Mouse (Mus musculus) cerebral cortex, adult 2 months (tissue): Measurements from ENCODE around the gene Notch4.

Experiments
- WGBS: fragments of 180-500 bp; shearing (Covaris S2); methylation state at CpG from one replicate; pipeline ENCODE4 v1.1.7; 2018; 5-methylcytosine and 5-hydroxymethylcytosine counted together

The Notch4 gene

DNA sequence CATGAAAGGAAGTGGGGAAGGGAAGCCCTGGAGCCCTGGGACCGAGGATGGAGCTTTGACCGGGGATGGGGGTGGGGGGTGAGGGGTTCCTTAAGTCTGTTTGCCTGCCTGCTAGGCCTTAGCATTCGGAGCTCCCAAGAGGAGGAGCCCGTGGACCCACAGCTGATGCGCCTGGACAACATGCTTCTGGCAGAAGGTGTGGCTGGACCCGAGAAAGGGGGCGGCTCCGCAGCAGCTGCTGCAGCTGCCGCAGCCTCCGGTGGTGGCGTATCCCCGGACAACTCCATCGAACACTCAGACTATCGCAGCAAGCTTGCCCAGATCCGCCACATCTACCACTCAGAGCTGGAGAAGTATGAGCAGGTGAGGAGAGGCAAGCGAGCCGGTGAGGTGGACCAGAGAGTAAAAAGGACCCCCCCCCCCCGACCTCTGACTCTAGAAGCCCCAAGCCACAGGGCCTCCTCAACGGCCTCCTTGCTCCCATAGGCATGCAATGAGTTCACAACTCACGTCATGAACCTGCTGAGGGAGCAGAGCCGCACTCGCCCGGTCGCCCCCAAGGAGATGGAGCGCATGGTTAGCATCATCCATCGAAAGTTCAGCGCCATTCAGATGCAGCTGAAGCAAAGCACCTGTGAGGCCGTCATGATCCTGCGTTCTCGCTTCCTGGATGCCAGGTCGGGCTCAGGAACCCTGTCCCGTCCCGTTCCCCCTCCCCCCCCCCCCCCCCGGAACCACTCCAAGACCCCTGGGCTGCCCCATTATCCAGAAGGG is 29.9 kb downstream of the Notch4 start:
- WGBS: 46% methylated on average over 34 of the region's 34 CpGs

GRCm38 (mm10) chr17:34596098-34596497 is 32.0 kb downstream of the Notch4 start:
- WGBS: 73% methylated on average over 8 of the region's 8 CpGs

DNA sequence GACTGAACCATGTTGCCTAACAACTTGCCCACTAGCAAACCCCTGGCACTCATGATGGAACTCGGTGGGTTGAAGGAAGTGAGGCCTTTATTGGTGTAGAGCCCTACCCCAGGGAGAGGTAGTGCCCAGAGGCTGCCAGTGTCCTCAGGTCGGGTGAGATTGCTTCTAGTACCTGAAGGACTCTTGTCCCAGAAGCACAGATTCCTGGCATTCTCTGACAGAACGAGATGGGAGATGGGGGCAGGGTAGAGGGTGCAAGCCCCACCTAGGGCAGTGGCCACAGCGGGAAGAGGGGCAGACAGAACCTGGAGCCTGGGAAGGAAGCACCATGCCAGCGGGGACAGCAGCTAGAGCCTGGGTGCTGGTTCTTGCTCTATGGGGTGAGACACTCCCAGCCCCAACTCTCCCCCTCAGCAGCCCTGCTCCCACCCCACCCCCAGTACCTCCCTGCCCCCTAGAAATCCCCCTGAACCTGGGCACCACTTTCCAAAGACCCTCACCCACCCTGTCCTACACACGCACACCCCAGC is 33.6 kb downstream of the Notch4 start, which contains the start of gene Ager:
TSS of gene Ager (plus strand) at position 297 of the 530 bp plus-strand sequence.
- 18% methylated on average over 6 of the region's 6 CpGs for WGBS

GRCm38 (mm10) chr17:34599891-34600290 is 35.8 kb downstream of the Notch4 start:
- 68% methylated on average over 9 of the region's 9 CpGs for WGBS

GRCm38 (mm10) chr17:34601796-34602195 is 37.7 kb downstream of the Notch4 start:
- WGBS: 84% methylated on average over 12 of the region's 12 CpGs

- WGBS: under 1% methylated on average over 30 of the region's 30 CpGs
These were observed 39.5 kb downstream of the Notch4 start, which contains the start of gene Rnf5 for GRCm38 (mm10) chr17:34603375-34604060. Gene Rnf5, minus strand, starts transcription at chr17:34603690.

- 0% methylated on average over 35 of the region's 35 CpGs for WGBS
These were observed 40.0 kb downstream of the Notch4 start, which contains the start of gene Agpat1 for GRCm38 (mm10) chr17:34604061-34604508. Gene Agpat1, plus strand, starts transcription at chr17:34604262.

GRCm38 (mm10) chr17:34604511-34605237 is 40.6 kb downstream of the Notch4 start:
- WGBS: 13% methylated on average over 24 of the region's 24 CpGs

GRCm38 (mm10) chr17:34605609-34606008 is 41.5 kb downstream of the Notch4 start:
- WGBS: under 1% methylated on average over 30 of the region's 30 CpGs

DNA sequence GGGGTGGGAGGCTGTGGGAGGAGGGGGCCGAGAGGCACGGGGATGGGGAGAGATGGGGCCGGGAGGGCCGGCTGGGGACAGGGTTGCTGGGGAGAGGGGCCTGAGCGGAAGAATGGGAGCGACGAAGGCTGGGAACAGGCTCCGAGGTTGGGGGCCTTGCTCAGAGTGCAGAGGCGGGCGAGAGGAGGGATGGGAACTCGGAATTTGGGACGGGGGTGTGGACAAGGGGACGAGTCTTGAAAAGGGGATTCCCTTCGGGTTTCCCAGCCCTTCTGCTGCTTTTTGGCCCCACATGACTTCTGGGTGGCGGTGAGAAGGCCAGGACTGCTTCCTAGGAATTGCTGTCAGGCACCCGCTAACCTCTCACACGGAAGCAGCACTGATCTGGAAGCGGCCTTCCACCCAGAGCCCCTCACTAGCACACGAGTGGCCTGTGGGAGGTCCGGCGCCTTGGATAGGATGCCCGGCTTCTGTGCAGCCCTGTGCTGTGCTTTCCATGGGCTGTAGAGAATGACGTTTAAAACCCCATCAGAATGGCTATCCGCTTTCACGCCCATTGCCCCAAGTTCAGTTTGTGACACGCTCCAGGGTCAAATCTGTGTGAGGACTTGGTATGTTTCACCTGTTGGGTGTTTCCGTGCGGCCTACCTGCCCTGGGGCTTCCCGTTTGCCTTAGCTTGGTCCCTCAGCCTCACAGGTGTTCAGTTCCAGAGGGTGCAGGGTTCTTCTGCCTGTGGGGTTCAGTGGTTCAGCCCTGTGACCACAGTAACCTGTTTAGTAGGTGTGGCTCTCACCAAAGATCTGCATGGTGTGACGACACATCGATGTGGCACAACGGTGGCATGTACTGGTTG is 42.3 kb downstream of the Notch4 start:
- WGBS: 13% methylated on average over 32 of the region's 32 CpGs

DNA sequence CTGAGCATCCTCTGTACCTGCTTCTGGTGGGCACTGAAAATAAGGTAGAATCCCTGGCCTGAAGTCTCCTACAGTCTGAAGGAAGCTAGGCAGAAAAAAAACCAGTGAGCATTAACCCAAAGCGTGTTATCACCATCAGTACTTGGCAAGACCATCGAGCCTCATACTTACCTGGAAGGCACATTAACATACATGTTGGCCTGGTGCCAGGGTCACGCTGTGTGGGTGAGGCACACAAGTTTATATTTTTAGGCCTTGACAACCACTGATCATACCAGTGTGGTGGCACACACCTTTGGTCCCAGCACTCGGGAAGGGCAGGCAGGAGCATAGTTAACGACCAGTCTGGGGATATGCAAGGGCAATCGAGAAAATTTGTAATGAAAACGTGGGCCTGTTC is 43.9 kb downstream of the Notch4 start:
- 66% methylated on average over 7 of the region's 7 CpGs for WGBS

- WGBS: 78% methylated on average over 8 of the region's 8 CpGs
These were observed 47.0 kb downstream of the Notch4 start for GRCm38 (mm10) chr17:34611050-34611449.

DNA sequence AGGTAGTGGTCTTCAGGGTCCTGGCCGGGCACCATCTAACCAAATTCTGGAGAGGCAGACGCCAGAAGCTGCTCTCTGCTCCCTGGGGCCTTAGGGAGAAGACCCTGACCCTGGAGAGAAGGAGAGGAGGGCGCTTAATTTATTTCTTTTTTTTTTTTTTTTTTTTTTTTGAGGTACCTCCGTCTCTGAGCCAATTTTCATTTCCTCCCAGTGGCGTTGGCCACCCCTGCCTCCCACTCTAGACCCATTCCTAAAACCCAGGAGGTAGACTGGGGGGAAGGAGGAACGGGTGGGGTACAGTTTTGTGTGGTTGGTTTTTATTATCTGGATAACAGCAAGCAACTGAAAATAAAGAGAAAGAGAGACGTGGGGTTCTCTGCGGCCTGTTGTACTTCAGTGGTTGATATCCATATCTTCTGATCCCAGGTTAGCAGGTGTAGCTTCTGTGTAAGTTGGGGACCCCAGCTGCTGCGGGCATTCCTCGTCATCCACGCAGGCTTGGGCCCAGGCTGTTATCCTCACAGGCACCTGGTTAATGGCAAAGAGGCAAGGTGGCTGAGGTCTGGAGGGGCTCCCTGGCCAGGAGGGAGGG is 49.1 kb downstream of the Notch4 start:
- 65% methylated on average over 11 of the region's 11 CpGs for WGBS

GRCm38 (mm10) chr17:34613830-34614229 is 49.8 kb downstream of the Notch4 start:
- 71% methylated on average over 10 of the region's 10 CpGs for WGBS

- 49% methylated on average over 6 of the region's 6 CpGs for WGBS
These were observed 51.8 kb downstream of the Notch4 start, which contains the start of gene Egfl8 for GRCm38 (mm10) chr17:34615871-34616270. Gene Egfl8, minus strand, starts transcription at chr17:34615971.

DNA sequence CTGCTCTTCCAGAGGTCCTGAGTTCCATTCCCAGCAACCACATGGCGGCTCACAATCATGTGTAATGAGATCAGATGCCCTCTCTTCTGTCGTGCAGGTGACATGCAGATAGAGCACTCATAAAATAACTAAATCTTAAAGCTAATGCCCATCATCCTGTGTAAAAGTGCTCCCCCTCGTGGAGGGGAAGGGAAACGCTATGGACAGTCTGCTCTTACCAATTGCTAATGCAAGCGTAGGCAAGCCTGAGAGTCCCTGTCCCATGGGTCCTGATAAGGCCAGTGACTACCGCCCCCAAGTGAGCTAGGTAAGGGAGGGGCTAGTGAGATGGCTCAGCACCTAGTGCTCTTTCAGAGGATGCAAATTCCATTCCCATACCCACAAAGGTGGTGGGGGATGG is 54.9 kb downstream of the Notch4 start:
- 25% methylated on average over 6 of the region's 6 CpGs for WGBS

DNA sequence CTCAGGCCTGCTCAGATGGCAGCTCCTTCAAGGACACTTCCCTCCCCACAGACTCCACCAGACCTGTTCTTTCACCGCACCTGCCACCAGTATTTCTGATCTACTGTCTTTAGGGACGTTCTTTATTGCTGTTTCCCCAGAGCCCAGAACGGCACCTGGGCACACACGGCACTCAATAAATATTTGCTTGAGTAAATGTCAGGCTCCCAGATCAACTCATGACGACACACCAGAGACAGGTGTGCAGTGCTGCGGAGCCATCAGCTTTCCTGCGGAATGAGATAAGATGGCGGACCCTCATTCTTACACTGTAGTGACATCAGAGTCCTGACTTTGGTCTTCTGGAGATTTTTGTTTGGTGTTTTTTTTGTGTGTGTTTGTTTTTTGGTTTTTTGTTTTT is 56.9 kb downstream of the Notch4 start:
- WGBS: 93% methylated on average over 8 of the region's 8 CpGs

DNA sequence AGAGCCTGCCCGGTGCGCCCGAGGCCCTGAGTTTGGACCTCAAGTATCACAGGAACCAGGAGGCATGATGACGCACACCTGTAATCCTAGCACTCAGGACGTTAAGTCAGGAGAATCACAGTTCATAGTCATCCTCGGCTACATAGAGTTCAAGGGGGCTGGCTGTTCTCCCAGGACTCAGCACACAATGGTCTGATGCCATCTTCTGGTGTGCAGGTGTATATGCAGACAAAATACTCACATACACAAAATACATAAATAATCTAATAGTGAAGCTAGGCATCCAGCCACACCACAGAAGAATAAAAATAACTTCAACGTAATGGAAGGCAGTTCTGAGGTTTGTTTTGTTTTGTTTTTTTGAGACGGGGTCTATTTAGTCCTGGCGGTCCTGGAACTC is 59.1 kb downstream of the Notch4 start:
- 80% methylated on average over 9 of the region's 9 CpGs for WGBS

- WGBS: 91% methylated on average over 3 of the region's 3 CpGs
These were observed 60.9 kb downstream of the Notch4 start for GRCm38 (mm10) chr17:34624981-34625380.

DNA sequence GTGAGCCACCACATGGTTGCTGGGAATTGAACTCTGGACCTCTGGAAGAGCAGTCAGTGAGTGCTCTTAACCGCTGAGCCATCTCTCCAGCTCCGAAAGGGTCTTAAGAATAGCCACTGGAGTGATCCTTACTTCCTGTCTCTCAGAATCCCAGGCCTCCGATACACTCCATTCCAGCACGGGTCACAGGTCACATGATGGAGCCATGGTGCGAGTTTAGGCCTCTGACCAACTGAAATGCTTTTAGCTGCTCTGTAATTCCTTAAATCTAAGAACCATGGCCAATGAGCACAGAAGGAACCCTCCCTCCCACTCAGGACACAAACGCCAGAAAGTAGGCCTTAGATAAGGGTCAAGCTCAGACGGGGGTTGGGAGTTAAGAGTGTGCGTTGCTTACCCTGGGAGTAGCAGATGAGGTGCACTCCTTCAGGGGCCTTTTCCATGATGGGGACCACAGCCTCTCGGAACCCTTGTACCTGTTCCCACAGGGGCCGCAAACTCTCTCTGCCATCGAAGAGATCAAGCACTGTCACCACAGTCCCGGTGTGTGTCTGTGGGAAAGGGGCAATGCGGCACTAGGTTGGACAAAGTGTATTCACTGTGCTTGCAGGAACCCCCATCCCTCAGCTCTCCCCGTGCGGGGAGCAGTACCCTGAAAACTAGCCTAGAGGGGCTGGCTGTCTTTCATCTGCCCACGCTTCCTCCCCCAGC is 62.1 kb downstream of the Notch4 start:
- 43% methylated on average over 16 of the region's 16 CpGs for WGBS
